Mouse (Mus musculus): Measurements from ENCODE around the gene Lrrc74b.

DNA sequence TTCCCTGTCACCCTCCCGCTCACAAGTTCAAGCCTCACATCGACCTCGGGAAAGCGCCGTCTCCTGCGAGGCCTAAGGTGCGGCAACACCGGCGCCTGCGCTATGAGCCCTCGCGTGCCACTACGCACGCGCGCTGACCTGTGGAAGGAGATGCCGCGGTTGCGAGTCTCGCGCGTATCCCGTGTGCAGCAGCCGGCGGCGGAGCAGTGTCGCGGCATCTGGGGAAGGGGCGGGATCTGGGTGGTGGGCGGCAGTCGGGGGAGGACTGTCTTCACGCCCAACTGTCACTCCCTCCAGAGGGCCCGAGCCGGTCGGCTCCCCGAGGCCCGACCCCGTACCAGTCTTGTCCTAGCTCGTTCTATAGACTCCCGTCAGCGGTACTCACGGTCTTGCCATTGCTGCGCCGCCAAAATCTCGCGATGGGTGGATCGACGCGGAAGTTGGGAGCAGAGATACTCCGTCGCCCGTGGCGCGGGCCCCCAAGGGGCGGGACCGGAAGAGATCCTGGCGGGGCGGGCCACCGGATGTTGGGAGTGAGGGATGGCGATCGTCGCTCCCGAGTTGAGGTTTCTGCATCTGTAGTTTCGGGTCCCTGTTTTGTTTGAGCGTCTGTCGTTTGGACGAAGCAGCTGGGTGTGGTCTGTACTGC lies 30.3 kb downstream of the Lrrc74b start, which contains the start of gene Thap7:
- peak; percentile 85 for TF ChIP-seq POLR2A (IDR thresholded peaks at IDR 0.05; ENCODE audit: borderline replicate concordance, insufficient read depth, low read length)
- no peak for TF ChIP-seq CTCF (IDR thresholded peaks at IDR 0.05; ENCODE audit: borderline replicate concordance, insufficient read depth, low read depth, low read length)

Data from cerebellum, adult 2 months (tissue).